Mouse (Mus musculus) brain, adult 10 weeks (tissue): ENCODE measurements around the gene Brms1. TPM values are rescaled to one million over a fixed set of nuclear protein-coding genes. Genes with fewer than 3 reads are reported as not detected.

Source experiments
- polyA plus RNA-seq: library from polyadenylated mRNA; stranded (reverse); fragments of 350-450 nt; fragmentation: Illumina TruSeq; extraction: RNeasy Lipid Tissue Mini Kit (QIAGEN cat#74804); gene quantifications from one replicate; pipeline ENCODE4 v1.2.3, GENCODE M21; 2015; ENCODE audit warnings: low read depth, low replicate concordance

Brms1 gene
- polyA plus RNA-seq, result 31.7 TPM

DNA sequence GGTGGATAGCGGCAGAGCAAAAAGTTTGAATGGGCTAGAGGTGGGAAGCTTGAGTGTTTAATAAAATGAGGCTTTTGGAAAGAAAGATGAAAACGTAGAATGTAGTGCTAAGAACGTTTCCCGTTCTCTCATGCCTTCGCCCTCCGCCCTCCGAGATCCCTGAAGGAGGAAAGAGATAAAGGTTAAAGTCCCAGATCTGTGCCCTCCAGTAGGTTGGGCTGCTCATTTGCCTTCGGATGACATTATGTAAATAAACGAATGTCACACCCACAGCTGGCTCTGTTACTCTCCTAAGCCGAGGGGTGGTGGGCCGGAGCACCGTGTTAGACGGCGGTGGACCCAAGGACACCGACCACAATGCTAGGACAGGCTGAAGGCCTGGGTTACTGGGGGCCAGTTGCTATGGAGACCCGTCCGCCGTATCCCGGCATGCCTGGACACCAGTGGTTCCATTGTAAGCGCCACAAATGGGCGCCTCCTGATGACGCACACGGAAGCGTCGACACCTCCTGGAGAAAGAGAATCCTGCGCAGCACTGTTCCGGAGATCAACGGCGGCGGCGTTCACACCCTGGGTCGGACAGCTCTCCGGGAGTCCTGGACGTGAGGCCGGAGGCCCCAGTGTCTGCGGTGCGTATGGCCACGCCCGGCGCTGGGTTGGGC lies at the start of gene Brms1:
Gene Brms1, plus strand, starts transcription at position 493 of the 662 bp plus-strand sequence.

DNA sequence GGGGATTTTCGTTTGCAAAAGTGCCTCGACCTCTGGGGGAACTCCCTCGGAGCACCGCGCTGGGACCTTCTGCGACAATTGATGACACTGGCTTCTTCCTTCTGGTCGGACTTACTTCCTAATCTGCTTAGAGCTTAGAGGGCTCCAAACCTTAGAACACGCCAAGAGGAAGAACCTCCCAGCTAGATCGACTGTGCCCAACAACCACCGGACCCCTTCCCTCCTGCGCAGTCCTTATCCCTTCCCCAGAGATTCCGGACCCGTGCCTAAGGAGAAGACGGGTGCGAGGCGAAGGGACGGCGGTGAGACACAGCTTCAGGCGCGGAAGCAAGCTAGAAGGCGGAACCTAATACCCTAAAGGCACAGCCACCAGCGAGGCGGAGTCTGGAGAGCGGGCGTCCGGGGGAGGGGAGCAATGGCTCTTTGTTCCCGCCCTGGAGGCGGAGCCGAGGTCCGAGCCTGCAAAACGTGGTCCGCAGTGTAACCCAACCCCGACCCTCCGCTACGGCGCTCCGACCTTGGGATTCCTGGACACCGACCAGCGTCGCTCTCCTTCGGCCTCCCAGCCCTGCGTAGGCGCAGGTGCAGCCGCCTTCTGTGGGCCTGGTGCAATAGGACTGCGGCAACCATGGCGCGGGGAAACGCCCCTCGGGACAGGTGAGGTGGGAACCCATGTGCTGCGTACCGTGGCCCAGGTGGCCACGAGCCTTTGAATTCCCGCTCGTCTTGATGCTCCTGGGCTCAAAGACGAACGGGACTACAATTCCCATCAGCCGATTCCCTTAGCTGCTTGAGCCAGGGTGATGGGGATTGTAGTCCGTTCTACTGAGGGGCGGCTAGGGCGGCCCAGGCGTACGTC lies 17.3 kb upstream of the Brms1 start, which contains the start of gene Slc29a2:
Gene Slc29a2, plus strand, starts transcription at position 240 of the 859 bp plus-strand sequence.

GRCm38 (mm10) chr19:5038709-5039156 lies 2.4 kb upstream of the Brms1 start, which contains the start of the genes B4gat1 and AC124502.3:
Gene B4gat1, plus strand, starts transcription at chr19:5038826.
Gene AC124502.3, plus strand, starts transcription at chr19:5038891.

GRCm38 (mm10) chr19:5050047-5050905 lies 9.1 kb downstream of the Brms1 start, which contains the start of gene Rin1:
Gene Rin1, plus strand, starts transcription at chr19:5050481.

GRCm38 (mm10) chr19:5067867-5068569 lies 26.9 kb downstream of the Brms1 start, which contains the start of gene Cd248:
Gene Cd248, plus strand, starts transcription at chr19:5068078.

DNA sequence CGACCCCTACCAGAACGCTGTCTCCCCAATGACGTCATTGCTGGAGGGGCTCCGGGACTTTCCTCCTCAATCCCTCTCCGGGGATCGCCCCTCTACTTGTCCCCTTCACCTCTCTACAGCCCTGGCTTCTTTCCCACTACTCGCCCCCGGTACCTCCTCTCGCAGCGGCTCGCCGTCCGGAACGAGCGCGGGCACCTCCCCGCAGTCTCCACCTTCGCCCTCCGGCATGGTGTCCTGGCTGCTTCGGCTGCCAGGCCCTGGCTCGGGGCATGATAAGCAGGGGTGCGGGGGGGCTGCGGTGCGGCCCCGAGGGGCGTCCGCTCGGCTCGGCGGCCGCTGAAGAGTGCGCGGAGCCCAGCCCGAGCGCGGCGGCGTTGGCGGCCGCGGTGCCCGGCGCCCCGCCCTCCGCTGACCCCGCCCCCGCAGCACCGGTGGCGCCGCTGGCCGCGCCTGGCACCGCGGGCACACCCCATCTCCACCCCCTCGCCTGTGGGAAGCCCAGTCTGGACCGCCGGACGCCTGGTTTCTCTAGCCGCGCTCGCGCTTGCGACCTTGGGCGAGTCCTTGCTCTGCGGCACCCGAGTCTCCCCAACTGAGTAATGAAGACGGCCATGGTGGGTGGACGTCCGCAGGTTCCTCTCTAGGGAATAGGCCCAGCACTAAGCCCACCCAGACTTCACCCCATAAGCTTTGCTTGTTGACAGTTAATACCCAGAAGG lies 44.1 kb downstream of the Brms1 start, which contains the start of gene Tmem151a:
Gene Tmem151a, minus strand, starts transcription at position 387 of the 719 bp plus-strand sequence.

DNA sequence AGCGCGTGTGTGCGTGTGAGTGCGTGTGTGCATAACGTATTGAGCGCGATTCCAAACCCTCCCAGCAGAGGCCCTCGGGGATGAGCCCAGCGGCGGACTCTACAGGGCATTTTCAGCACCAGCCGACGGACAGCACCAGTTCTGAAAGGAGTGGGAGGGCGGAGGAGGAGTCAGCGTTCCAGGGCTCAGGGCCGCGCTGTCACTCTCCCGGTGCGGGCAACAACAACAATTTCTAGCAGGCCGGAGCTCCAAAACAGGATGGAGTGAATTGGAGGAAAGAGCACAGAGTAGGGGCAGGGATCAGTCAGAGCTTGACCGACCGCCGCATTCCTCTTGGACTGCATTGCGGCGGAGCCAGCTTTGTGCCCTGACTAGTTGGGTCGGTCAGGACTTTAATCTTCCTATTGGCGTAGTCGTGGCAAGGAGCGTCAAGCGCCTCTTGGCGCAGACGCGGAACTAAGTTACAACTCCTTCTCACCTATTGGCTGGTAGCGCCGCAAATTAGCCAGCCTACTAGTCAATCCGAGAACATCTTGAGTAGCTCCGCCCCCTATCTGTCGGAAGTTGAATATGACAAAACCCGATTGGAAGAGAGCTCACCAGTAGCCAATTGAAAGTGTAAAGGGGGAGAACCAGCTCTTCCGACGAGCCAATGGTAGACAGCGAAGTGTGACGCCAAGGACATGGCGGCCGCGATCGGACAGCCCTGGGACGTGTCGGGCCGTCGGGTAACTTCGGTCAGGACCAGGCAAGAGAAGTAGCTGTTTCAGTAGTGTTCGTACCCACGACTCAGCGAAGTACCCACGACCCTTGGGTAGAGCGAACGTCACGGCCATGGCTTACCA lies 47.0 kb downstream of the Brms1 start, which contains the start of gene Yif1a:
Gene Yif1a, plus strand, starts transcription at position 655 of the 845 bp plus-strand sequence.

GRCm38 (mm10) chr19:5098363-5099143 lies 57.4 kb downstream of the Brms1 start, which contains the start of gene Cnih2:
Gene Cnih2, minus strand, starts transcription at chr19:5098521.

Other genes with a start within 250 kb of the Brms1 start
- 41.4 TPM for gene Rbm4, start 247.5 kb upstream of the Brms1 start, polyA plus RNA-seq
- 15.5 TPM for gene Gm21992, start 229.7 kb upstream of the Brms1 start, polyA plus RNA-seq
- 18.0 TPM for gene Rbm14, start 229.7 kb upstream of the Brms1 start, polyA plus RNA-seq
- 37.6 TPM for gene Ccs, start 202.0 kb upstream of the Brms1 start, polyA plus RNA-seq
- 1.8 TPM for gene Ccdc87, start 202.0 kb upstream of the Brms1 start, polyA plus RNA-seq
- gene Ctsf, start 186.2 kb upstream of the Brms1 start, polyA plus RNA-seq, result 85.3 TPM
- gene Actn3, start 163.4 kb upstream of the Brms1 start, polyA plus RNA-seq, result 1.2 TPM
- gene Zdhhc24, start 162.7 kb upstream of the Brms1 start, polyA plus RNA-seq, result 23.6 TPM
- 26.4 TPM for gene Bbs1, start 134.7 kb upstream of the Brms1 start, polyA plus RNA-seq
- gene Dpp3, start 113.1 kb upstream of the Brms1 start, polyA plus RNA-seq, result 45.4 TPM
- 16.6 TPM for gene Peli3, start 98.2 kb upstream of the Brms1 start, polyA plus RNA-seq
- 106 TPM for gene Mrpl11, start 79.2 kb upstream of the Brms1 start, polyA plus RNA-seq
- gene Npas4, start 51.0 kb upstream of the Brms1 start, polyA plus RNA-seq, result 12.4 TPM
- gene Slc29a2, start 17.5 kb upstream of the Brms1 start, polyA plus RNA-seq, result 14.1 TPM
- gene B4gat1, start 2.5 kb upstream of the Brms1 start, polyA plus RNA-seq, result 133 TPM
- 3.9 TPM for gene AC124502.3, start 2.5 kb upstream of the Brms1 start, polyA plus RNA-seq
- 38.7 TPM for gene Rin1, start 9.1 kb downstream of the Brms1 start, polyA plus RNA-seq
- gene Cd248, start 26.7 kb downstream of the Brms1 start, polyA plus RNA-seq, result 3.2 TPM
- gene Tmem151a, start 44.2 kb downstream of the Brms1 start, polyA plus RNA-seq, result 107 TPM
- gene Yif1a, start 47.2 kb downstream of the Brms1 start, polyA plus RNA-seq, result 32.8 TPM
- gene Cnih2, start 57.2 kb downstream of the Brms1 start, polyA plus RNA-seq, result 266 TPM
- gene Rab1b, start 65.7 kb downstream of the Brms1 start, polyA plus RNA-seq, result 157 TPM
- gene Klc2, start 77.2 kb downstream of the Brms1 start, polyA plus RNA-seq, result 211 TPM
- 37.4 TPM for gene Pacs1, start 231.8 kb downstream of the Brms1 start, polyA plus RNA-seq